Mouse (Mus musculus): Measurements from ENCODE around the gene Rapgef6. TPM values are rescaled to one million over a fixed set of nuclear protein-coding genes. Genes with fewer than 3 reads are reported as not detected.
"Not testable (repeated sequence)": the region's sequence is repeated elsewhere in the genome, so short reads cannot be mapped to it uniquely, and the experiment has no call there.

Gene Rapgef6
- total RNA-seq, 2 experiments from 2014 or later = 34.2 to 37.9 TPM

- intact Hi-C loops (cut with DNase I) = no loop called here
- no peak for DNase-seq
Measured at GRCm38 (mm10) chr11:54554970-54555369, 32.3 kb downstream of the Rapgef6 start.

GRCm38 (mm10) chr11:54562761-54563160 is 40.1 kb downstream of the Rapgef6 start:
- intact Hi-C loops (cut with DNase I) = loop anchor here (10.0 kb wide), 1 partner anchor 302 kb away; the partner anchor contains the start of genes Hint1 and Lyrm7

GRCm38 (mm10) chr11:54567959-54568358 is 45.3 kb downstream of the Rapgef6 start:
- intact Hi-C loops (cut with DNase I) = loop anchor here (10.0 kb wide), 1 partner anchor 297 kb away; the partner anchor contains the start of genes Hint1 and Lyrm7
- no peak for DNase-seq

More at GRCm38 (mm10) chr11:54562761-54563160, 40.1 kb downstream of the Rapgef6 start:
- peak; percentile 3 for DNase-seq

GRCm38 (mm10) chr11:54574741-54575140 is 52.1 kb downstream of the Rapgef6 start:
- DNase-seq = no peak
- intact Hi-C loops (cut with DNase I) = no loop called here

GRCm38 (mm10) chr11:54592585-54592984 is 69.9 kb downstream of the Rapgef6 start:
- intact Hi-C loops (cut with DNase I) = no loop called here
- DNase-seq = no peak

GRCm38 (mm10) chr11:54594049-54594448 is 71.4 kb downstream of the Rapgef6 start:
- intact Hi-C loops (cut with DNase I) = no loop called here

GRCm38 (mm10) chr11:54595053-54595452 is 72.4 kb downstream of the Rapgef6 start:
- intact Hi-C loops (cut with DNase I) = no loop called here

More at GRCm38 (mm10) chr11:54594049-54594448, 71.4 kb downstream of the Rapgef6 start:
- DNase-seq = no peak

GRCm38 (mm10) chr11:54595905-54596555 is 73.4 kb downstream of the Rapgef6 start:
- DNase-seq = peak; percentile 2
- intact Hi-C loops (cut with DNase I) = no loop called here

More at GRCm38 (mm10) chr11:54595053-54595452, 72.4 kb downstream of the Rapgef6 start:
- DNase-seq = no peak

GRCm38 (mm10) chr11:54597902-54598447 is 75.3 kb downstream of the Rapgef6 start:
- intact Hi-C loops (cut with DNase I) = no loop called here
- DNase-seq = no peak

GRCm38 (mm10) chr11:54601121-54601520 is 78.5 kb downstream of the Rapgef6 start:
- no peak for DNase-seq
- intact Hi-C loops (cut with DNase I) = no loop called here

- intact Hi-C loops (cut with DNase I) = not testable (repeated sequence)
Measured at GRCm38 (mm10) chr11:54602764-54603163, 80.1 kb downstream of the Rapgef6 start.

GRCm38 (mm10) chr11:54604415-54604814 is 81.8 kb downstream of the Rapgef6 start:
- intact Hi-C loops (cut with DNase I) = no loop called here
- no peak for DNase-seq

More at GRCm38 (mm10) chr11:54602764-54603163, 80.1 kb downstream of the Rapgef6 start:
- DNase-seq = not testable (repeated sequence)

- DNase-seq = no peak
- intact Hi-C loops (cut with DNase I) = no loop called here
Measured at GRCm38 (mm10) chr11:54613628-54614027, 91.0 kb downstream of the Rapgef6 start.

- no peak for DNase-seq
- intact Hi-C loops (cut with DNase I) = no loop called here
Measured at GRCm38 (mm10) chr11:54614560-54614959, 91.9 kb downstream of the Rapgef6 start.

- intact Hi-C loops (cut with DNase I) = no loop called here
Measured at GRCm38 (mm10) chr11:54618841-54619240, 96.2 kb downstream of the Rapgef6 start.

GRCm38 (mm10) chr11:54621725-54622124 is 99.1 kb downstream of the Rapgef6 start:
- DNase-seq = no peak

More at GRCm38 (mm10) chr11:54618841-54619240, 96.2 kb downstream of the Rapgef6 start:
- DNase-seq = no peak

GRCm38 (mm10) chr11:54626905-54627304 is 104.3 kb downstream of the Rapgef6 start:
- intact Hi-C loops (cut with DNase I) = no loop called here
- DNase-seq = no peak

More at GRCm38 (mm10) chr11:54621725-54622124, 99.1 kb downstream of the Rapgef6 start:
- intact Hi-C loops (cut with DNase I) = no loop called here

- intact Hi-C loops (cut with DNase I) = no loop called here
- no peak for DNase-seq
Measured at GRCm38 (mm10) chr11:54646420-54646819, 123.8 kb downstream of the Rapgef6 start.

- intact Hi-C loops (cut with DNase I) = no loop called here
Measured at GRCm38 (mm10) chr11:54648573-54648972, 125.9 kb downstream of the Rapgef6 start.

GRCm38 (mm10) chr11:54655420-54655819 is 132.8 kb downstream of the Rapgef6 start:
- no peak for DNase-seq
- intact Hi-C loops (cut with DNase I) = no loop called here

More at GRCm38 (mm10) chr11:54648573-54648972, 125.9 kb downstream of the Rapgef6 start:
- DNase-seq = no peak

GRCm38 (mm10) chr11:54673575-54674298 is 151.1 kb downstream of the Rapgef6 start:
- no peak for DNase-seq
- intact Hi-C loops (cut with DNase I) = no loop called here

All from left cerebral cortex, postnatal 4 days (tissue).